In the genomic region with DNA sequence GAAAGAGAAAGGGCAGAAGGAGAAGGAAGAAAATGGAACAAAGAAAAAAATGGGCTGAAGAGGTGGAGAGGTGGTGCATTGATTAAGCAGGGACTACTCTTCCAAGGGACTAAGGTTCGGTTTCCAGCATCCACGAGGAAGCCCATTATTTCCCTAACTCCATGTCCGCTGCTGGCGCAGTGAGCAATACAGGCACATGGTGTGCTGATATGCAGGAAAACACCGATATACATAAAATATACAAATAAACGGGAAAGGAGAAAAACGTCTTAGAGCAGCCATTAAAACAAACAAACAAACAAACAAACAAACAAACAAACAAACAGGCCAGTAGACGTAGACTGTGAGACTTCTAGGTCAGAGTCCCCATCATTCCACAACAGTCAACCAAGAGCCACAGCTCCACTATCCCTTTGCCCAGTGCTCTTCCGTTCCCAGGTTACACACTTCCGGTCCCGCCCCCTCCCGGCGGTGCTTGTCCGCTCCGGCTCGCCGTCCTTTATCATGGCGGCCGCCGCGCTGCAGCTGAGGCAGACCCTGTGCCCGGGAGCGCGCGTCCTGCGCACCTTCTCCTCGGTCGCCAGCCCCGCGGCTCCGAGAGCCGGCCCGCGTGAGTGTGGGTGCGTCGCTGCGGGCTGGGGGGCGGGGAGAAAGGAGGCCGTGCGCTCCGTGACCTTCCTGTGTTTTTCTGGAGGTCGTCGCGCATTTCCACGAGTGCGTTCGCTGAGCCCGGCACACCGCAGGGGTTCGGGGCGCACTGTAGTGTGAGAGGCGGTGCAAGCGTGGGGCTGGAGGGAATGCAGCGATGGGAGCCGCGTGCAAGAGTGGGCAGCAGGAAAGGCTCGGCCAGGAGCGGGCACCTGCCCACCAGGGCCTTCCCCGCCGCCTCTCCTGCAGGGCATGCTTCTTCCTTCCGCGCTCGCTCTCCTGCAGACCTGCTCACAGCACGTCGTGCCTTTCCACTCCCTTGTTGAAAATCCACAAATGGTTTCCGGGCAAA, we compare ENCODE assay signal across 8 mouse cellular contexts. TPM values are rescaled to one million over a fixed set of nuclear protein-coding genes. Genes with fewer than 3 reads are reported as not detected.
DNase-seq lines count a peak whose midpoint lies in the region; ATAC-seq and TF ChIP-seq lines count a peak whose summit lies in the region.

A gene (plus strand): TSS at position 474 of the 1,000 bp plus-strand sequence.

- H3K9me3 ChIP-seq in hindbrain, embryonic 13.5 days: no peaks in the 10 kb centered on the region

- peaks cover 16% of the 10 kb centered on the region for H3K36me3 ChIP-seq in hindbrain, embryonic 13.5 days

- H3K9ac ChIP-seq in hindbrain, embryonic 13.5 days: peak within 1 kb of the TSS; percentile 93

- in situ Hi-C loops in Patski (cut with MboI; ENCODE audit: low pct_unique_long_range_greater_than_20kb): no loop called here

- CTCF ChIA-PET in Patski (lab: Charles Lee): no interaction called here

- WGBS in hindbrain, embryonic 13.5 days: 4% methylated on average over 66 of the region's 66 CpGs

- no peak for DNase-seq in Patski (ENCODE audit: low read depth, low spot score)
- peak; percentile 97 for DNase-seq in cerebellum, postnatal 10 days
- peak; percentile 73 to 84 for DNase-seq in frontal cortex, postnatal 14 days (ENCODE audit: low spot score in 2 of 2)
- peak; percentile 81 to 90 for DNase-seq in layer of hippocampus, postnatal 14 days (ENCODE audit: low spot score in 2 of 2)
- DNase-seq in lung, postnatal 10 days: peak; percentile 94
- DNase-seq in ovary, postnatal 14 days (ENCODE audit: low spot score): peak; percentile 84
- DNase-seq in thymus, postnatal 10 days (ENCODE audit: low spot score in 2 of 2): peak; percentile 76 to 89

- peak within 1 kb of the TSS; percentile 71 for H3K4me2 ChIP-seq in hindbrain, embryonic 13.5 days

- H3K4me1 ChIP-seq in hindbrain, embryonic 13.5 days (replicated peaks): peaks cover 28% of the 10 kb centered on the region

- H3K27me3 ChIP-seq in Patski: no peaks in the 10 kb centered on the region
- peaks cover 17% of the 10 kb centered on the region; the same call in 1 of the 2 replicates for H3K27me3 ChIP-seq in hindbrain, embryonic 13.5 days

- peak within 1 kb of the TSS; percentile 89 for H3K27ac ChIP-seq in hindbrain, embryonic 13.5 days

- POLR2A ChIA-PET in Patski (lab: Charles Lee): no interaction called here

- no peak for TF ChIP-seq CTCF in Patski (IDR thresholded peaks at IDR 0.05)

- ATAC-seq in Patski: peak; percentile 90
- peak; percentile 99 for ATAC-seq in hindbrain, embryonic 13.5 days (ENCODE audit: low FRiP score)

- H3K4me3 ChIP-seq in hindbrain, embryonic 13.5 days: peak within 1 kb of the TSS; percentile 89

RNA-seq across cellular contexts. Expression of the gene that starts here (rescaled TPM):
- 109 TPM for polyA plus RNA-seq in Patski (2021)
- polyA plus RNA-seq in hindbrain, embryonic 13.5 days (2015; fragmentation: Nextera tagmentation; extraction: Ambion mirVana): 70.4 and 71.7 TPM in 2 replicates
- 10 to 100 TPM; 35.9 to 42.5 TPM for total RNA-seq in layer of hippocampus, postnatal 14 days (2021)
